Mouse (Mus musculus): Measurements from ENCODE around the gene Slc25a30.

Gene Slc25a30

GRCm38 (mm10) chr14:75747960-75748359 lies 38.9 kb downstream of the Slc25a30 start:
- in situ Hi-C loops (cut with MboI, MseI) = loop anchor here in 1 of 2 experiments (10.0 kb wide), 1 partner anchor 1017 kb away; no protein-coding TSS in a partner anchor

DNA sequence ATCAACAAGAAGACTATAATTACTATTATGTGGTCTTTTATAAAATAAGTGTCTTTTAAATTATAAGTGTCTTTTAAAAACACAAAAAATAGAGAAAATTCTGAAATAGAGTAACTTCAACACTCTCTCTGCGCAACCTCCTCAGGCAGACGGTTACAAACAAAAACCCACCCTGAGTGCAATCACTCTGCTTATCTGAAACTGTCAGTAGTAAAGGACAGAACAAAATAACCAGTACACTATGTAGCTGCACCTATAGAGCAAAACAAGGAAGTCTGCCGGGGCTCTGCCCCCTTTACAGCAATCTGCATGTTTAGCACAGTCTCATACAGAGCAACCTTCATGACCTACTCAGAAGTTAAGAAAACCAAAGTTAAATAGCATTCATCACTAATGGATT lies 44.9 kb downstream of the Slc25a30 start:
- in situ Hi-C loops (cut with MboI, MseI) = loop anchor here in 1 of 2 experiments (10.0 kb wide), 1 partner anchor 1023 kb away; no protein-coding TSS in a partner anchor

GRCm38 (mm10) chr14:75735597-75735996 lies 51.2 kb downstream of the Slc25a30 start:
- in situ Hi-C loops (cut with MboI, MseI) = no loop called here

- in situ Hi-C loops (cut with MboI, MseI) = loop anchor here in 1 of 2 experiments (5.0 kb wide), 1 partner anchor 515 kb away; no protein-coding TSS in a partner anchor
These were observed 54.2 kb downstream of the Slc25a30 start for GRCm38 (mm10) chr14:75732631-75733030.

DNA sequence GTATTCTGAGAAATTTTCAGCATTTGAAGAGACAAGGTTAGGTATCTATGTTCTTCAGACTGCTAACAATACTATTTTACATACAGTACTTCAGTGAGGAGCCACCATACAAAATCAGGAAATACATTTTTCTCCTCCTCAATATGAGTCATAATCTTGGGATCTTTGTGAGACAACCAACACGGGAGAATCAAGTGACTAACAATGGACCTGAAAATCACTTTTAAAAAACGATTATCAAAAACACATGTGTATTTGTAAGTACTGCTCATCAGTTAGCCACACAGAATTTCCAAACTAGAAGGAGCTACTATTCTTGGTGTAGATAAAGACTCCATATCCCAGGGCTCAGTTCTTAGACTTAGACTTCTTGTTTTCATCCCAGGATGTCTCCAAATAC lies 55.5 kb downstream of the Slc25a30 start:
- in situ Hi-C loops (cut with MboI, MseI) = loop anchor here in 1 of 2 experiments (5.0 kb wide), 1 partner anchor 514 kb away; no protein-coding TSS in a partner anchor

- in situ Hi-C loops (cut with MboI, MseI) = no loop called here
These were observed 58.7 kb downstream of the Slc25a30 start for GRCm38 (mm10) chr14:75728111-75728510.

DNA sequence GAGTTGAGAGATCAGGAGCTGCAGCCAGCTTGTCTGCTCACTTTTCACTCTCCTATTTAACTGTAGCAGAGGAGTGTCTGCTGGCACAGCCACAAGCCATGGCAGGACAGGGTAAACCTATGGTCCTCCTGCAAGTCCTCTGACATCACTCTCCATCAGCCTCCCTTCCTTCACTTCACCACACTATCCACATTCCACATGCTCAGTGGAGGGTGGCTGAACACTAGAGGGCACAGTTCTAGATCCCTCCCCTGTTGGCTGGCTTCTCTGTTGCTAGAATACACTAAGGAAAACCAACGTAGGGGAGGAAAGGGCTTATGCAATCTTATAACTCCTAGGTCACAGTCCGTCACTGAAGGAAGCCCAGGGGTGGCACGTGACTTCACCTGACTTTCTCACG lies 59.8 kb downstream of the Slc25a30 start:
- in situ Hi-C loops (cut with MboI, MseI) = no loop called here

- in situ Hi-C loops (cut with MboI, MseI) = no loop called here
These were observed 64.0 kb downstream of the Slc25a30 start for GRCm38 (mm10) chr14:75722816-75723215.

GRCm38 (mm10) chr14:75721977-75722563 lies 64.8 kb downstream of the Slc25a30 start:
- in situ Hi-C loops (cut with MboI, MseI) = no loop called here

DNA sequence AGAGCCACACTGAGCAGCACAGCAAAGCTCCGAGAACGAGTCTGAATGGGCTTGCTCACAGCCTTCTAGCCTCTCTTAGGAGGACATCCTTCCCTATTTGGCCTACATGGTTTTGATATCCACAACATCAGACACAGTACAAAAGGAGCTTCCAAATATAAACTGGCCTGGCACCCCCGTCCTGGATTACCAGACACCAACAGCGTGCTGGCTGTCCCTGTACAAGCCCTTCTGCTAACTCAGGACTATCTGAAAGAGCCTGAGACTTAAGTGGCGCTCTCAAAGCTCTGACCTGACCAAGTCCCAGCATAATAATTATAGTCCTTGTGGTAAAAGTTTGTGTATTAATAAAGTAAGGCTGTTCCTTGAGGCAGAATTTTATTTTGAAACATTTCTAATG lies 66.7 kb downstream of the Slc25a30 start:
- in situ Hi-C loops (cut with MboI, MseI) = no loop called here

- in situ Hi-C loops (cut with MboI, MseI) = no loop called here
These were observed 70.4 kb downstream of the Slc25a30 start for GRCm38 (mm10) chr14:75716410-75716809.

GRCm38 (mm10) chr14:75713661-75714060 lies 73.2 kb downstream of the Slc25a30 start:
- in situ Hi-C loops (cut with MboI, MseI) = no loop called here

DNA sequence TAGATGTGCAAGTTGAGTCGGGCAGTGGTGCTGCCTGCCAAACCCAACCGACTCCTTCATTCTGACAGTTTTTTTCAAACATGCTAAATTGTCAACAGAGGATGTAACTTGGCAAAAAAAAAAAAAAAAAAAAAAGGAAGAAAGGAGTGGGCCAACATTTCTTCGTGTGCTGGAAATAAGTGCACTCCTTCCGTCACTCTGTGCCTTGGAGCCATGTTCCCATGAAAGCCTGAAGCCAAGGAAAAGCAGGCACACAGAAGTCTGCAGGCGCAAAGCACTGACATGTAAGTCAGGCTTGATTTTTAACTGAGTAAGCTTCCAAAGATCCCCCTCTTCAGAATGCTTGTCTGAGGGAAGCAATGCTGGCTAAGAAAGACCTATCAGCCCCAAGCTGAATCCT lies 74.2 kb downstream of the Slc25a30 start:
- in situ Hi-C loops (cut with MboI, MseI) = no loop called here

- in situ Hi-C loops (cut with MboI, MseI) = no loop called here
These were observed 75.1 kb downstream of the Slc25a30 start for GRCm38 (mm10) chr14:75711731-75712130.
